Mouse (Mus musculus): ENCODE results near the gene Cma2. TPM values are rescaled to one million over a fixed set of nuclear protein-coding genes. Genes with fewer than 3 reads are reported as not detected.
"Not testable (repeated sequence)": the region's sequence is repeated elsewhere in the genome, so short reads cannot be mapped to it uniquely, and the experiment has no call there.

The Cma2 gene
- total RNA-seq (2021): not detected

- intact Hi-C loops (cut with DNase I): no loop called here
Measured at GRCm38 (mm10) chr14:55950346-55951030, at the start of gene Cma2. TSS of gene Cma2 (plus strand) at chr14:55950980.

GRCm38 (mm10) chr14:55905518-55905917 is 45.3 kb upstream of the Cma2 start:
- intact Hi-C loops (cut with DNase I): no loop called here
- DNase-seq: no peak

More at GRCm38 (mm10) chr14:55950346-55951030, at the start of gene Cma2:
- DNase-seq: no peak

GRCm38 (mm10) chr14:55913406-55913805 is 37.4 kb upstream of the Cma2 start:
- intact Hi-C loops (cut with DNase I): no loop called here
- DNase-seq: no peak

- DNase-seq: peak; percentile 70 to 72
- intact Hi-C loops (cut with DNase I): loop anchor here (1.0 to 5.0 kb wide), 4 partner anchors 45 to 151 kb away; partner anchors contain the start of gene Ltb4r1
Measured at GRCm38 (mm10) chr14:55918240-55919082, 32.3 kb upstream of the Cma2 start.

- intact Hi-C loops (cut with DNase I): no loop called here
- no peak for DNase-seq
Measured at GRCm38 (mm10) chr14:55922475-55923232, 28.1 kb upstream of the Cma2 start.

GRCm38 (mm10) chr14:55926847-55927246 is 23.9 kb upstream of the Cma2 start:
- intact Hi-C loops (cut with DNase I): no loop called here
- DNase-seq: no peak

- intact Hi-C loops (cut with DNase I): no loop called here
- no peak for DNase-seq
Measured at GRCm38 (mm10) chr14:55929263-55929997, 21.4 kb upstream of the Cma2 start.

GRCm38 (mm10) chr14:55933586-55933985 is 17.2 kb upstream of the Cma2 start:
- intact Hi-C loops (cut with DNase I): no loop called here
- peak; percentile 22 to 33 for DNase-seq

GRCm38 (mm10) chr14:55940070-55940800 is 10.5 kb upstream of the Cma2 start:
- intact Hi-C loops (cut with DNase I): no loop called here
- DNase-seq: no peak

- no peak for DNase-seq
- intact Hi-C loops (cut with DNase I): no loop called here
Measured at GRCm38 (mm10) chr14:55943601-55944000, 7.2 kb upstream of the Cma2 start.

GRCm38 (mm10) chr14:55944575-55944974 is 6.2 kb upstream of the Cma2 start, which contains the start of gene Cma1:
TSS of gene Cma1 (minus strand) at chr14:55944675.
- intact Hi-C loops (cut with DNase I): no loop called here

GRCm38 (mm10) chr14:55946269-55946969 is 4.4 kb upstream of the Cma2 start:
- DNase-seq: no peak
- intact Hi-C loops (cut with DNase I): no loop called here

More at GRCm38 (mm10) chr14:55944575-55944974, 6.2 kb upstream of the Cma2 start, which contains the start of gene Cma1:
- no peak for DNase-seq

- DNase-seq: no peak
- intact Hi-C loops (cut with DNase I): no loop called here
Measured at GRCm38 (mm10) chr14:55963263-55963662, 12.5 kb downstream of the Cma2 start.

- DNase-seq; intact Hi-C loops (cut with DNase I): not testable (repeated sequence)
Measured at GRCm38 (mm10) chr14:55963900-55964299, 13.1 kb downstream of the Cma2 start.

GRCm38 (mm10) chr14:55987464-55987863 is 36.7 kb downstream of the Cma2 start:
- intact Hi-C loops (cut with DNase I); DNase-seq: not testable (repeated sequence)

- intact Hi-C loops (cut with DNase I): no loop called here
- no peak for DNase-seq
Measured at GRCm38 (mm10) chr14:56013147-56013546, 62.4 kb downstream of the Cma2 start.

- intact Hi-C loops (cut with DNase I): no loop called here
- DNase-seq: no peak
Measured at GRCm38 (mm10) chr14:56013924-56014323, 63.1 kb downstream of the Cma2 start.

- intact Hi-C loops (cut with DNase I); DNase-seq: not testable (repeated sequence)
Measured at GRCm38 (mm10) chr14:56017671-56018070, 66.9 kb downstream of the Cma2 start, which contains the start of gene Mcpt1. TSS of gene Mcpt1 (plus strand) at chr14:56017971.

- DNase-seq: no peak
- intact Hi-C loops (cut with DNase I): no loop called here
Measured at GRCm38 (mm10) chr14:56019446-56019845, 68.7 kb downstream of the Cma2 start.

All from heart, postnatal 36 days (tissue).